Mouse (Mus musculus) layer of hippocampus, postnatal 10 days (tissue): Measurements from ENCODE around the gene 2310057M21Rik. TPM values are rescaled to one million over a fixed set of nuclear protein-coding genes. Genes with fewer than 3 reads are reported as not detected.
"Not testable (repeated sequence)": the region's sequence is repeated elsewhere in the genome, so short reads cannot be mapped to it uniquely, and the experiment has no call there.

ENCODE experiments used
- DNase-seq, 2 experiments: peaks; one replicate each; pipeline ENCODE4 v3.0.0; 2021; ENCODE audit warnings: low spot score in 2 of 2
- long read RNA-seq: library from polyadenylated mRNA; stranded (forward); transcript quantifications from one replicate; pipeline ENCODE4 v2.0.0, GENCODE M21; 2023
- total RNA-seq, 2 experiments: library from RNA; stranded (reverse); gene quantifications; 2 replicates each; pipeline ENCODE4 v1.2.3; 2021

Gene 2310057M21Rik
- 10 to 100 TPM; 31.2 to 33.1 TPM for total RNA-seq
- long read RNA-seq, full-length matches to known transcripts, result 7 of 15 reads
- long read RNA-seq, partial matches to known transcripts, result 1 of 15 reads
- long read RNA-seq, other reads (novel, unspliced or antisense), result 7 of 15 reads

- DNase-seq, result peak; percentile 91 to 94
Measured at GRCm38 (mm10) chr7:131362615-131363300, at the start of gene 2310057M21Rik. 2310057M21Rik (minus strand) TSS chr7:131362759.

- no peak for DNase-seq
Measured at GRCm38 (mm10) chr7:131411941-131412270, 49.3 kb upstream of the 2310057M21Rik start.

- DNase-seq, result peak in 1 of 2 experiments; percentile 24
Measured at GRCm38 (mm10) chr7:131411221-131411940, 48.8 kb upstream of the 2310057M21Rik start.

DNA sequence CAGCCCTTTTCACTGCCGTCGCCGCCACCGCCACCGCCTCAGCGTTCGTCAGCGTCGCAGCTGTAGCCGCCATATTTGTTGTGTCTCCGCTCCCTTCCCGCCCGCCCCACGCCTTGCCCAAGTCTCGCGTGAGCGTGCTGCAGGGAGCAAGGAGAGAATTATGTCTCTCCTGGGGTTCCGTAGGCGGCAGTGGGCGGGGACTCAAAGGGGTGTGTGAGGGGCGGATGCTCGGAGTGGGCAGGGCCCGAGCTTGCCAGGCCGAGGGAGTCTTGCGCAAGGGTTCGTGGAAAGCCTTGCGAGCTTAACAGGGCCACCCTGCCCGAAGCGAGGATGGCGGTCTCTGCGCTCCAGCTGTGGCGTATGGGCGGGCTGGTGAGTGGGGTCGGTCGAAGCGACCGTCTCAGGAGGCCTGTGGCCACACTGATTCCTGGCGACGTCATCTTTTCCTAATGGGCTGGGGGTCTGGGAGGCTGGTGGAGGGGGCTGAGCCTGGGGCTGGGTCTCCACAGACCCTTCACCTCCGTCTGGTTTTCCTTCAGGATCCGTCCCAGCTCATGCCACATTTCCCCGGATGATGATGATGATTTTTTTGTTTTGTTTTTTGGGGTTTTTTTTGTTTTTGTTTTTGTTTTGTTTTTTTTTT, 48.0 kb upstream of the 2310057M21Rik start, which contains the start of the genes Ikzf5 and Acadsb:
Ikzf5 (minus strand) TSS at position 106 of the 643 bp plus-strand sequence.
Acadsb (plus strand) TSS at position 186 of the 643 bp plus-strand sequence.
- DNase-seq, result peak; percentile 98 to 99

GRCm38 (mm10) chr7:131409988-131410385, 47.4 kb upstream of the 2310057M21Rik start:
- DNase-seq, result no peak

- no peak for DNase-seq
Measured at GRCm38 (mm10) chr7:131409321-131409987, 46.9 kb upstream of the 2310057M21Rik start.

GRCm38 (mm10) chr7:131391761-131392160, 29.2 kb upstream of the 2310057M21Rik start:
- DNase-seq, result not testable (repeated sequence)

DNA sequence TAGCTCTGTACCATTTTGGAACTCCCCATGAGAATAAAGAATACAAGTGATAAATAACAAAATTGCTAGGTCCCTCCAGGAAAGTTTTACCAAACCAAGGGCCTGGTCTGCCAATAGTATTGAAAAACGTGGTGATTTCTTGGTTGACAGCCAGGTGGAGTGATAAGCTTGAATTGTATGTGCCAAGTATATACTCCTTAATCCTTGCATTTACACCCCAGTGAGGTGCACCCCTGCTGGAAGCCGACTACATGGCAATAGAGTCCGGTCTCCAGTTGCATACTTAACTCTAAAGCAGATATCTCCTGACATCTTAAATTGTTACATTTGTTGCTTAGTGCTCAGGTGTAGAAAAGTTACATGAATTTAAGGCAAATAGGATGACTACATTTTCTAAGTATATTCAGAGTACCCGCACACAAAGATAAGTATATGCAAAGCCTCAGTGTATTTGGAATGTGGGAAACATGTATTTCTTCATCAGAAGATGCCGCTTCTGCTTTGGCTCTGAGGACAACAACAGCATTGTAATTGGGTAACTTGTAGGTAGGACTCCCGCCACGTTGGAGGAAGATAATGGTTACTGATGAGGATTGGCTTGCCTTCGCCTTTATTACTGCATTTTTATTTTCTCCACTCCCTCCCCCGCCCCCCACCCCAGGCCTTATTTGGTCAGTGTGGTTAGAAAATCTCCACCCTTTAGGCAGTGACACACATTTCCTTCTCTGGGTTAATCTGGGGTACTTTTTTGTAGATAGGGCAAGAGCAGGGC, 9.5 kb upstream of the 2310057M21Rik start:
- DNase-seq, result no peak

DNA sequence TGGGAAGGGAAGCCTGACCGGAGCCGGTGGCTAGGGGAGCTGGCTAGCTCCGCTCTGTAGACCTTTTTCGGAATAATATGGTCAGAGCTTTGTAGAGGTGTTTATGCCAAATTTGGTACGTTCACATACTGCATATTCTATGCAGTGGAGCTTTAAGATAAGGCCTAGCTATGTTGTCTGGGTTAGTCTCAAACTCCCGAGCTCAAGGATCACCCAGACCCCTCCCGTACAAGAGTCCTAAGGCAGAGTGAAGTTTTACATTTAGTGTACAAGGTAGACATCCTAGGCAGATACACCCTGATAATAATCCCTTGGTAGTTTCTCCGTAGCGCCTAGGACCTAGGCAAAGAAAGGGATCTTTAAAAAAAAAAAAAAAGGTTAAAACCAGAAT, 8.9 kb upstream of the 2310057M21Rik start:
- DNase-seq, result no peak

DNA sequence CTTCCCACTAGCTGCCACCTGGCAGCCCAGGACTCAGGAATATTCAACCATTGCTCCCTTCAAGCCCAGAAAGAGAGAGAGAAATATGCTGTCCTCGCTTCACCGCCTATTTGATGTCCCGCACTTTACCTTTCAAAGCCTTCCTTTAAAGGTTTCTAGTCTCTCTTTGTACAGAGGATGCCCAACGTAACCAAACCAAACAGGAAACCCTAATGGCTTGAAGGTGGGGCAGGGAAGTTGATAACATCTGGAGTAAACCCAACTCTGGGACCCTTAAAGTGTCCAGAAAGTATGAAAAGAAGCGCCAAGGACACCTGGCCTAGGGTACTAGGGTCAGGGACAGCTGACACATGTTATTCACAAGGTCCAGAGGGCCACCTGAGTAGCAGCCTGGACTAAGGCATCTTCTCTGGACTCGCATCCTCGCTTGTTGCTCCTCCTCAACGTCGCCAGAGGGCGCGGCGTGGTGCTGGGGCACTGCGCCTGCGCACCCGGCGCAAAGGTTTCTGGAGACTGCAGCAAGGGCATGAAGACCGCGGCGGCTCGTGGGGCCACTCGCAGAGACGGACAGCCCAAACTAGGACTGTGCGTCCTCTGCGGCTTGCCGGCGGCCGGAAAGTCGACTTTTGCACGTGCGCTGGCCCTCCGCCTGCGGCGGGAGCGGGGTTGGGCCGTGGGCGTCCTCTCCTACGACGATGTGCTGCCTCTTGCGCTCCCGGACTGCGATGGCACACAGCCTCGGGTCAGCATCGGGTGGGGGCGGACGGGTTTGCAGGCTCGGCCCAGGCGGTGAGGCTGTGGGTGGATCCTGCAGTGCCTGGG, 8.3 kb upstream of the 2310057M21Rik start, which contains the start of gene Pstk:
Pstk (plus strand) TSS at position 494 of the 822 bp plus-strand sequence.
- peak; percentile 85 to 91 for DNase-seq

DNA sequence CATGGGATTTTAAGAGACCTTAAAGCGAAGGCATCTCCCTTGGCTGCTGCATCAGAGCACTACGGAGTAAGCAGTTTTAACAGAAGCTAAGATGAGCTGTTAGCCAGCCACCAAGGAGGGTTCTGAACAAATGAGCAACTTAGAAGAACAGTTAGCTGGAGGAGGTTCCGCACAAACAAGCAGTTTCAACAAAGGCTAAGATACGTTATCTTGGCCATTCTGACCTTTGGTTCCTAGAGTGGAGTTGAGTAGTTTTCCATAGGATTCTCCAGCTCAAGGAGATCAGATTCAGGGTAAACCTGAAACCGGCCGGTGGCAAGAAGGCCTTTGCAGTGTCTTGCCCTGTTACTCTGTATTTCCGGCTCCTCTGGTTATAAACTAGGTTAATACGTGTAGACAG, 1.6 kb upstream of the 2310057M21Rik start:
- DNase-seq, result no peak

GRCm38 (mm10) chr7:131362269-131362614, 317 bp downstream of the 2310057M21Rik start:
- DNase-seq, result no peak

GRCm38 (mm10) chr7:131356105-131356504, 6.5 kb downstream of the 2310057M21Rik start:
- no peak for DNase-seq

- DNase-seq, result no peak
Measured at GRCm38 (mm10) chr7:131345856-131346541, 16.6 kb downstream of the 2310057M21Rik start.

- DNase-seq, result no peak
Measured at GRCm38 (mm10) chr7:131337502-131338068, 25.0 kb downstream of the 2310057M21Rik start.

GRCm38 (mm10) chr7:131333564-131333963, 29.0 kb downstream of the 2310057M21Rik start, which contains the start of gene Fam24a:
Fam24a (plus strand) TSS chr7:131333864.
- no peak for DNase-seq

DNA sequence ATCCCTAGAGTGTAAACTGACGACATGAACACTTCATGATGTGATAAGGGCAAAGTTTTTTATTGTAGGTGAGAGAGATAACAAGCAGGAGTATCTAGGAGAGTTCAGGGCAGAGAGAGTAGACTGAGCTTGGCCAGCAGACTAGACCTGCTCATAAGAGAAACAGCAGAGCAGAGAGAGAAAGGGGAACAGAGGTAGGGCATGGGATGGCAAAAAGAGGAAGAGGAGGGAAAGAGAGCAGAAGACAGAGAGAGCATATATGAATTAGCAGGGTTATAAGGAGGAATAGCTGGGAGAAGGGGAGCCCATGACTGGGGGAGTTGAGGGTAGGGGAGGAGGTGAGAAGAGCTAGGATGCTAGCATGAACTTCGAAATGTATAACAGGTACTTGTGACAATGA, 30.9 kb downstream of the 2310057M21Rik start:
- DNase-seq, result no peak

GRCm38 (mm10) chr7:131329416-131329815, 33.1 kb downstream of the 2310057M21Rik start, which contains the start of gene Fam24b:
Fam24b (minus strand) TSS chr7:131329516.
- no peak for DNase-seq
